Mouse (Mus musculus): ENCODE measurements around the gene Actn4. TPM values are rescaled to one million over a fixed set of nuclear protein-coding genes. Genes with fewer than 3 reads are reported as not detected.

The Actn4 gene
- polyA plus RNA-seq, 1 experiment from 2014 or later = 183 TPM

DNA sequence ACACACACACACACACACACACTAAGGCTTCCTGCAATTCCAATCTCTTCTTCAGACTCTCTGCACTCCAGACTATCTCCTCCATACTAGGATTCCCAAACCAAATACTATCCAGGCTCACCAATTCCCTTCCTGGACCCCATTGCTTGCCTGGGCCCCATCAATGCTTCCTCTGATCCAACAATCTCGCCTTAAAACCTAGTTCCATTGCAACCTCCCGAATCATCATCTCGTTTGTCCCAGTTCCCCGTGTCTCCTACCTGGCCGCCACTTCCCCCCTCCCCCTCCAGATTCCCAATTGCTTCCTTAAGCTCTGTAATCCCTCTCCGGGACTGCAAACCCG is 585 bp downstream of the Actn4 start:
- WGBS (ENCODE audit: missing documents) = 1% methylated on average over 7 of the region's 7 CpGs
- H3K4me3 ChIP-seq (ENCODE audit: inconsistent target) = peak overlapping the region; percentile 93
- H3K79me2 ChIP-seq (ENCODE audit: inconsistent target) = peaks cover 54% of the 10 kb centered on the region
- no peaks in the 10 kb centered on the region for H3K36me3 ChIP-seq (ENCODE audit: inconsistent target)
- peak overlapping the region; percentile 46 for H3K27ac ChIP-seq

GRCm38 (mm10) chr7:28960354-28961046 is 1.6 kb downstream of the Actn4 start:
- 49% methylated on average over 9 of the region's 9 CpGs for WGBS (ENCODE audit: missing documents)
- Histone ChIP-seq H3K36me3 (ENCODE audit: inconsistent target) (no peaks in the 10 kb centered on the region), H3K4me3 (ENCODE audit: inconsistent target) (peak overlapping the region; percentile 93), H3K79me2 (ENCODE audit: inconsistent target) (peaks cover 64% of the 10 kb centered on the region), H3K27ac (no peak overlapping the region)

DNA sequence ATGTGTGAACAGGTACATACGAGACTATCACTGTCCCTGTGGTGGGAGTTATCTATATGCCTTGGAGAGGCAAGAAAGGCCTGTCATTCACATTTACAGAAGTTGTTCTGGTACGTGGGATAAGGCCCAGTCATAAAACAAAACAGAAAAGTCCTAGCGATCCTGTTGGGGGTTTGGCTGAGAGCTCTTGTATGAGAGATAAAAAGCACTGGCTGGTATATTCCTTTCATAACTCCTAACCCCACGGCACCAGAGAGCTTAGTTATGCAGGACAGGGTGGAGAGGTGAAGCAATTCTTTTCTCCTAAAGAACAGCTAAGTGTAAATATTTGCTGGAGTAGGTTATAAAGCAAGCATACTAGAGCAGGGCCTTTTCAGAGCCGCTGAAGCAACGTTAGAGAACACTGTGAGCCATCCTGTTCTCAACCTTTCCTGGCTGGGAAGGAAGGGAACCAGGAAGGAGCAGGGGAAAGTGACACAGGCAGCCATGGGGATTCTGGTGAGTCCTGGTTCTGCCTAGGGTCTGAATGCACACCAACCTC is 2.6 kb downstream of the Actn4 start:
- H3K36me3 ChIP-seq (ENCODE audit: inconsistent target) = no peaks in the 10 kb centered on the region
- 38% methylated on average over 6 of the region's 6 CpGs for WGBS (ENCODE audit: missing documents)
- peaks cover 74% of the 10 kb centered on the region for H3K79me2 ChIP-seq (ENCODE audit: inconsistent target)
- no peak overlapping the region for H3K27ac ChIP-seq
- H3K4me3 ChIP-seq (ENCODE audit: inconsistent target) = peak overlapping the region; percentile 93; the same call in 1 of the 2 replicates

GRCm38 (mm10) chr7:28958770-28959169 is 3.4 kb downstream of the Actn4 start:
- Histone ChIP-seq H3K4me3 (ENCODE audit: inconsistent target) (no peak overlapping the region), H3K27ac (peak overlapping the region; percentile 29; the same call in 1 of the 2 replicates), H3K36me3 (ENCODE audit: inconsistent target) (no peaks in the 10 kb centered on the region), H3K79me2 (ENCODE audit: inconsistent target) (peaks cover 82% of the 10 kb centered on the region)
- WGBS (ENCODE audit: missing documents) = 100% methylated on average over 1 of the region's 1 CpGs

GRCm38 (mm10) chr7:28957997-28958725 is 4.0 kb downstream of the Actn4 start:
- no peak overlapping the region for H3K4me3 ChIP-seq (ENCODE audit: inconsistent target)
- peaks cover 88% of the 10 kb centered on the region for H3K79me2 ChIP-seq (ENCODE audit: inconsistent target)
- H3K36me3 ChIP-seq (ENCODE audit: inconsistent target) = no peaks in the 10 kb centered on the region
- WGBS (ENCODE audit: missing documents) = 47% methylated on average over 1 of the region's 1 CpGs
- H3K27ac ChIP-seq = peak overlapping the region; percentile 29

- no peaks in the 10 kb centered on the region for H3K36me3 ChIP-seq (ENCODE audit: inconsistent target)
- H3K27ac ChIP-seq = 0 out of 2 replicates have a peak overlapping the region, but pooled peaks have one; percentile 29
- WGBS (ENCODE audit: missing documents) = 95% methylated on average over 6 of the region's 6 CpGs
- H3K4me3 ChIP-seq (ENCODE audit: inconsistent target) = no peak overlapping the region
- peaks cover 96% of the 10 kb centered on the region for H3K79me2 ChIP-seq (ENCODE audit: inconsistent target)
Observed at GRCm38 (mm10) chr7:28957286-28957685, 4.9 kb downstream of the Actn4 start.

- no peaks in the 10 kb centered on the region for H3K36me3 ChIP-seq (ENCODE audit: inconsistent target)
- H3K4me3 ChIP-seq (ENCODE audit: inconsistent target) = no peak overlapping the region
- WGBS (ENCODE audit: missing documents) = 92% methylated on average over 1 of the region's 1 CpGs
- no peak overlapping the region for H3K27ac ChIP-seq
- peaks cover 100% of the 10 kb centered on the region for H3K79me2 ChIP-seq (ENCODE audit: inconsistent target)
Observed at GRCm38 (mm10) chr7:28956270-28956669, 5.9 kb downstream of the Actn4 start.

GRCm38 (mm10) chr7:28955295-28955897 is 6.7 kb downstream of the Actn4 start:
- WGBS (ENCODE audit: missing documents) = 67% methylated on average over 5 of the region's 5 CpGs
- H3K36me3 ChIP-seq (ENCODE audit: inconsistent target) = no peaks in the 10 kb centered on the region; the same call in 1 of the 2 replicates
- H3K27ac ChIP-seq = no peak overlapping the region
- H3K79me2 ChIP-seq (ENCODE audit: inconsistent target) = peaks cover 100% of the 10 kb centered on the region
- H3K4me3 ChIP-seq (ENCODE audit: inconsistent target) = no peak overlapping the region

- no peak overlapping the region for H3K4me3 ChIP-seq (ENCODE audit: inconsistent target)
- no peaks in the 10 kb centered on the region; the same call in 1 of the 2 replicates for H3K36me3 ChIP-seq (ENCODE audit: inconsistent target)
- H3K79me2 ChIP-seq (ENCODE audit: inconsistent target) = peaks cover 100% of the 10 kb centered on the region
- 0 out of 2 replicates have a peak overlapping the region, but pooled peaks have one; percentile 13 for H3K27ac ChIP-seq
- 76% methylated on average over 4 of the region's 4 CpGs for WGBS (ENCODE audit: missing documents)
Observed at GRCm38 (mm10) chr7:28954773-28955172, 7.4 kb downstream of the Actn4 start.

- no peak overlapping the region for H3K4me3 ChIP-seq (ENCODE audit: inconsistent target)
- 47% methylated on average over 2 of the region's 2 CpGs for WGBS (ENCODE audit: missing documents)
- no peaks in the 10 kb centered on the region; the same call in 1 of the 2 replicates for H3K36me3 ChIP-seq (ENCODE audit: inconsistent target)
- no peak overlapping the region for H3K27ac ChIP-seq
- H3K79me2 ChIP-seq (ENCODE audit: inconsistent target) = peaks cover 100% of the 10 kb centered on the region
Observed at GRCm38 (mm10) chr7:28953476-28954376, 8.4 kb downstream of the Actn4 start.

DNA sequence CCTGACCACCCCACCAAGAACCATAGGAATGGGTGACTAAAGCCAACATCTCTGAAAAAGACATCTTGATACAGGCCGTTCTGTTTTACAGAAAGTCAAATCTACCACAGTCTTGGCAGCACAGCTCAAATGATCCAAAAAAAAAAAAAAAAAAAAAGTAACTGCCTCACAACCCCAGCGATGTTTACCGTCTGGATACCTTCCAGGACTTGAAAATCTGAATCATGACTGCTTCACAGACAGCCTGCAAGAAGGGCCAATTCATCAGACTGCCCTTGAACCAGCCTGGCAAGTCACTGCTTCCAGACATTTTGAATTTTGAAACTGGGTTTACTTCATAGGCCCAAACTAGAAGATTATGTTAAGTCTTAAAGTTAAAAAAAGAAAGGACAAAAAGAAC is 9.4 kb downstream of the Actn4 start:
- peaks cover 100% of the 10 kb centered on the region for H3K79me2 ChIP-seq (ENCODE audit: inconsistent target)
- no peaks in the 10 kb centered on the region; the same call in 1 of the 2 replicates for H3K36me3 ChIP-seq (ENCODE audit: inconsistent target)
- 73% methylated on average over 3 of the region's 3 CpGs for WGBS (ENCODE audit: missing documents)
- no peak overlapping the region for H3K27ac ChIP-seq
- no peak overlapping the region for H3K4me3 ChIP-seq (ENCODE audit: inconsistent target)

DNA sequence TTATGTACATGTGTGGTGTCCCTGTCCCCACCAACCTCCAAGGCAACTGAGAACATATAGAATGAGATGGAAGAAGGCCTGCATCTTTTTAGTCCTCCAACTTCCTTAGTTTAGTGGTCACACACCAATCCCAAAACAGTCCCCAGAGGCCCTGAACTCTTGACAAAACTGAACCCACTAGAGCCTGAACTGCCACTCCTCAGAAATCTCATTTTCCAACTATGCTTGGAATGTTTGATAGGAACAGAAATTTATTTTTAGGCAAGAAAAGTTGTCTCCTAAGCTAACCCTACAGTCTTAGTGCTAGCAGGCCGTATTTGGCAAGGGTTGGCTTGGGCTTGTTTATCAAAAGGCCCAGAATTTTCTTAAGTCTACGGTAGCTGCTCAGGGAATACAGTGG is 10.4 kb downstream of the Actn4 start:
- 89% methylated on average over 2 of the region's 2 CpGs for WGBS (ENCODE audit: missing documents)
- H3K79me2 ChIP-seq (ENCODE audit: inconsistent target) = peaks cover 100% of the 10 kb centered on the region
- no peaks in the 10 kb centered on the region; the same call in 1 of the 2 replicates for H3K36me3 ChIP-seq (ENCODE audit: inconsistent target)
- no peak overlapping the region for H3K27ac ChIP-seq
- H3K4me3 ChIP-seq (ENCODE audit: inconsistent target) = no peak overlapping the region

- Histone ChIP-seq H3K36me3 (ENCODE audit: inconsistent target) (no peaks in the 10 kb centered on the region; the same call in 1 of the 2 replicates), H3K4me3 (ENCODE audit: inconsistent target) (no peak overlapping the region), H3K79me2 (ENCODE audit: inconsistent target) (peaks cover 100% of the 10 kb centered on the region), H3K27ac (no peak overlapping the region)
- 96% methylated on average over 10 of the region's 10 CpGs for WGBS (ENCODE audit: missing documents)
Observed at GRCm38 (mm10) chr7:28950346-28951037, 11.6 kb downstream of the Actn4 start.
